Mouse (Mus musculus) neural tube, embryonic 15.5 days (tissue): Measurements from ENCODE around the gene Hist1h2bb. TPM values are rescaled to one million over a fixed set of nuclear protein-coding genes. Genes with fewer than 3 reads are reported as not detected.
"Not testable (repeated sequence)": the region's sequence is repeated elsewhere in the genome, so short reads cannot be mapped to it uniquely, and the experiment has no call there.

Source experiments
- ATAC-seq: fragments of 200-750 bp; cut with Nextera tagmentation; 2 replicates; pipeline ENCODE4 v1.8.0; 2017; ENCODE audit warnings: mild to moderate bottlenecking, moderate TSS enrichment, moderate library complexity; ENCODE audit not compliant: low FRiP score
- H3K27ac ChIP-seq: fragments of 300-500 bp; sonication (generic); replicated peaks from 2 replicates; pipeline ENCODE4 v1.5.1; 2015; ENCODE audit warnings: mild to moderate bottlenecking, inconsistent platforms
- H3K27me3 ChIP-seq: fragments of 300-500 bp; sonication (generic); replicated peaks from 2 replicates; pipeline ENCODE4 v1.6.1; 2015; ENCODE audit warnings: inconsistent platforms
- H3K36me3 ChIP-seq: fragments of 300-500 bp; sonication (generic); 2 replicates; pipeline ENCODE4 v1.6.1; 2015; ENCODE audit warnings: inconsistent platforms
- H3K4me1 ChIP-seq: fragments of 300-500 bp; sonication (generic); 2 replicates; pipeline ENCODE4 v1.6.1; 2015; ENCODE audit warnings: inconsistent platforms
- H3K4me2 ChIP-seq: fragments of 300-500 bp; sonication (generic); 2 replicates; pipeline ENCODE4 v1.6.1; 2015; ENCODE audit warnings: inconsistent platforms, mild to moderate bottlenecking, moderate library complexity
- H3K4me3 ChIP-seq: fragments of 300-500 bp; sonication (generic); replicated peaks from 2 replicates; pipeline ENCODE4 v1.5.1; 2015; ENCODE audit warnings: mild to moderate bottlenecking, inconsistent platforms
- H3K9ac ChIP-seq: fragments of 300-500 bp; sonication (generic); replicated peaks from 2 replicates; pipeline ENCODE4 v1.6.1; 2015; ENCODE audit warnings: mild to moderate bottlenecking, inconsistent platforms
- H3K9me3 ChIP-seq: fragments of 300-500 bp; sonication (generic); replicated peaks from 2 replicates; pipeline ENCODE4 v1.6.1; 2016; ENCODE audit warnings: inconsistent platforms
- WGBS: fragments of 180-500 bp; shearing (Covaris S2); methylation state at CpG from one replicate; pipeline ENCODE4 v1.1.7; 2015; ENCODE audit warnings: mixed read lengths; 5-methylcytosine and 5-hydroxymethylcytosine counted together
- polyA plus RNA-seq: library from polyadenylated mRNA; unstranded; fragments of >200 nt; fragmentation: Nextera tagmentation; extraction: Ambion mirVana; gene quantifications from 2 replicates; pipeline ENCODE4 v1.2.1, GENCODE M21; 2015

Hist1h2bb gene
- polyA plus RNA-seq, 1 experiment from 2014 or later, result not detected

- H3K36me3 ChIP-seq, H3K9me3 ChIP-seq, H3K27me3 ChIP-seq: not testable (repeated sequence)
- Histone ChIP-seq H3K4me2 (peak within 1 kb of the TSS; percentile 91), H3K9ac (peak within 1 kb of the TSS; percentile 56), H3K27ac (peak within 1 kb of the TSS; percentile 82), H3K4me1 (peaks cover 37% of the 10 kb centered on the region), H3K4me3 (peak within 1 kb of the TSS; percentile 50)
- under 1% methylated on average over 31 of the region's 52 CpGs for WGBS
- peak; percentile 68 for ATAC-seq
Measured at GRCm38 (mm10) chr13:23761871-23762821, 15.6 kb downstream of the Hist1h2bb start, which contains the start of gene Hist1h3a. TSS of gene Hist1h3a (minus strand) at chr13:23762386.

GRCm38 (mm10) chr13:23763242-23763585 is 16.7 kb downstream of the Hist1h2bb start:
- peaks cover 32% of the 10 kb centered on the region for H3K4me1 ChIP-seq
- ATAC-seq, result no peak
- H3K9ac ChIP-seq, result peak overlapping the region; percentile 56
- no peaks in the 10 kb centered on the region for H3K36me3 ChIP-seq
- peak overlapping the region; percentile 50 for H3K4me3 ChIP-seq
- peak overlapping the region; percentile 82 for H3K27ac ChIP-seq
- H3K4me2 ChIP-seq, result peak overlapping the region; percentile 91
- no peaks in the 10 kb centered on the region for H3K9me3 ChIP-seq
- H3K27me3 ChIP-seq, result no peaks in the 10 kb centered on the region
- WGBS, result under 1% methylated on average over 10 of the region's 10 CpGs

- H3K4me2 ChIP-seq, result peak within 1 kb of the TSS; percentile 91
- 2% methylated on average over 34 of the region's 34 CpGs for WGBS
- no peaks in the 10 kb centered on the region for H3K9me3 ChIP-seq
- peaks cover 32% of the 10 kb centered on the region for H3K4me1 ChIP-seq
- H3K9ac ChIP-seq, result peak within 1 kb of the TSS; percentile 56
- H3K27me3 ChIP-seq, result no peaks in the 10 kb centered on the region
- H3K27ac ChIP-seq, result peak within 1 kb of the TSS; percentile 82
- H3K36me3 ChIP-seq, result no peaks in the 10 kb centered on the region
- peak within 1 kb of the TSS; percentile 50 for H3K4me3 ChIP-seq
- peak; percentile 75 for ATAC-seq
Measured at GRCm38 (mm10) chr13:23763586-23764323, 17.2 kb downstream of the Hist1h2bb start, which contains the start of gene Hist1h1a. TSS of gene Hist1h1a (plus strand) at chr13:23763666.

- H3K27ac ChIP-seq, result peak overlapping the region; percentile 82
- no peak for ATAC-seq
- H3K36me3 ChIP-seq, result no peaks in the 10 kb centered on the region
Measured at GRCm38 (mm10) chr13:23764324-23765171, 18.0 kb downstream of the Hist1h2bb start.

GRCm38 (mm10) chr13:23765172-23765513 is 18.6 kb downstream of the Hist1h2bb start:
- ATAC-seq, result no peak
- Histone ChIP-seq H3K36me3 (no peaks in the 10 kb centered on the region), H3K4me2 (0 out of 2 replicates have a peak overlapping the region, but pooled peaks have one; percentile 91), H3K4me1 (peaks cover 28% of the 10 kb centered on the region), H3K27ac (no peak overlapping the region), H3K9ac (no peak overlapping the region), H3K9me3 (no peaks in the 10 kb centered on the region), H3K4me3 (no peak overlapping the region), H3K27me3 (no peaks in the 10 kb centered on the region)
- 73% methylated on average over 1 of the region's 1 CpGs for WGBS

More at GRCm38 (mm10) chr13:23764324-23765171, 18.0 kb downstream of the Hist1h2bb start:
- Histone ChIP-seq H3K9me3 (no peaks in the 10 kb centered on the region), H3K27me3 (no peaks in the 10 kb centered on the region), H3K4me2 (peak overlapping the region; percentile 91), H3K4me1 (peaks cover 32% of the 10 kb centered on the region), H3K4me3 (peak overlapping the region; percentile 50), H3K9ac (peak overlapping the region; percentile 56)
- 33% methylated on average over 12 of the region's 12 CpGs for WGBS

GRCm38 (mm10) chr13:23766772-23767171 is 20.2 kb downstream of the Hist1h2bb start:
- ATAC-seq, result no peak
- no peaks in the 10 kb centered on the region for H3K27me3 ChIP-seq
- no peak overlapping the region for H3K4me2 ChIP-seq

GRCm38 (mm10) chr13:23768834-23769397 is 22.4 kb downstream of the Hist1h2bb start:
- H3K27me3 ChIP-seq, result no peaks in the 10 kb centered on the region
- H3K9me3 ChIP-seq, result no peaks in the 10 kb centered on the region
- no peaks in the 10 kb centered on the region for H3K36me3 ChIP-seq
- H3K27ac ChIP-seq, result no peak overlapping the region
- peaks cover 15% of the 10 kb centered on the region for H3K4me1 ChIP-seq
- no peak overlapping the region for H3K9ac ChIP-seq
- ATAC-seq, result no peak
- WGBS, result 49% methylated on average over 5 of the region's 5 CpGs
- no peak overlapping the region for H3K4me2 ChIP-seq
- no peak overlapping the region for H3K4me3 ChIP-seq

More at GRCm38 (mm10) chr13:23766772-23767171, 20.2 kb downstream of the Hist1h2bb start:
- H3K4me3 ChIP-seq, result no peak overlapping the region
- H3K36me3 ChIP-seq, result no peaks in the 10 kb centered on the region
- no peak overlapping the region for H3K9ac ChIP-seq
- no peak overlapping the region for H3K27ac ChIP-seq
- H3K4me1 ChIP-seq, result peaks cover 19% of the 10 kb centered on the region
- H3K9me3 ChIP-seq, result no peaks in the 10 kb centered on the region

- H3K27ac ChIP-seq, H3K9me3 ChIP-seq, H3K9ac ChIP-seq, H3K4me3 ChIP-seq, H3K36me3 ChIP-seq, H3K4me2 ChIP-seq, ATAC-seq, H3K27me3 ChIP-seq, H3K4me1 ChIP-seq: not testable (repeated sequence)
- WGBS, result 89% methylated on average over 2 of the region's 2 CpGs
Measured at GRCm38 (mm10) chr13:23769613-23770012, 23.1 kb downstream of the Hist1h2bb start, which contains the start of gene Trim38. TSS of gene Trim38 (plus strand) at chr13:23769913.

- Histone ChIP-seq H3K4me1 (peaks cover 7% of the 10 kb centered on the region; the same call in 1 of the 2 replicates), H3K4me2 (peak overlapping the region; percentile 50), H3K4me3 (peak overlapping the region; percentile 9; the same call in 1 of the 2 replicates), H3K9ac (no peak overlapping the region), H3K27ac (no peak overlapping the region), H3K9me3 (no peaks in the 10 kb centered on the region), H3K36me3 (no peaks in the 10 kb centered on the region), H3K27me3 (no peaks in the 10 kb centered on the region; the same call in 1 of the 2 replicates)
- ATAC-seq, result peak; percentile 90
- 28% methylated on average over 21 of the region's 21 CpGs for WGBS
Measured at GRCm38 (mm10) chr13:23772561-23773313, 26.2 kb downstream of the Hist1h2bb start.

- no peak overlapping the region for H3K4me2 ChIP-seq
- no peaks in the 10 kb centered on the region for H3K9me3 ChIP-seq
- ATAC-seq, result no peak
- no peaks in the 10 kb centered on the region for H3K36me3 ChIP-seq
- 96% methylated on average over 7 of the region's 7 CpGs for WGBS
- H3K4me1 ChIP-seq, result no peaks in the 10 kb centered on the region
- H3K4me3 ChIP-seq, result no peak overlapping the region
- H3K9ac ChIP-seq, result no peak overlapping the region
- no peaks in the 10 kb centered on the region; the same call in 1 of the 2 replicates for H3K27me3 ChIP-seq
- no peak overlapping the region for H3K27ac ChIP-seq
Measured at GRCm38 (mm10) chr13:23778339-23778738, 31.8 kb downstream of the Hist1h2bb start.
